Comparison of ENCODE assay signal across 9 mouse cellular contexts in the genomic region with DNA sequence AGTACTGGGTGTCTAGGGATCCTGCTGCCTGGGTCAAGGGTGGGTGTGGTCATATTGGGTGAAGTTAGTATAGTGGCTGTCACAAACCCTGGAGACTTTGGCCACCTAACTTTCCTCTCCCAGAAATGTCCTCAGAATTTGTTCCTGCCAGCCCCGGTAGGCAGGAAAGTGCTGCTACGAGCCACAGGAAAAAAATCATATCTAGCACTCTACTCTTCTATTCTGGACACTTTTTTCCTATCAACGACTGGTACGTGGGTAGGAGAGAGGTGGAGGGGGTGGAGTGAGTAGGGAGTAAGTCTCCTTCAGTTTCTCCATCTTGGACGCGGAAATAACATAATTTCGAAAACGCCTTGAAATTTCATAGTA. TPM values are rescaled to one million over a fixed set of nuclear protein-coding genes. Genes with fewer than 3 reads are reported as not detected.
DNase-seq lines count a peak whose midpoint lies in the region; ATAC-seq and TF ChIP-seq lines count a peak whose summit lies in the region.
"Had no signal": no experiment of that assay in that cellular context is flagged by ENCODE, and none has a peak within 500 bp of the region (broad histone marks: within the 10 kb centered on the region; RNA-seq: fewer than 3 reads in every experiment).

No protein-coding gene starts in this region.

- H3K27ac ChIP-seq in lung, embryonic 15.5 days: no peak overlapping the region
- no peak overlapping the region for H3K27ac ChIP-seq in forebrain, embryonic 12.5 days
- H3K27ac ChIP-seq in limb, embryonic 11.5 days (replicated peaks; ENCODE audit: low read depth, low read length): no peak overlapping the region
- no peak overlapping the region for H3K27ac ChIP-seq in neural tube, embryonic 15.5 days (replicated peaks)

- no peak for ATAC-seq in lung, embryonic 15.5 days (ENCODE audit: borderline replicate concordance, extremely low read depth, low FRiP score, low TSS enrichment)
- no peak for ATAC-seq in forebrain, embryonic 12.5 days (ENCODE audit: low FRiP score)
- no peak for ATAC-seq in limb, embryonic 11.5 days (ENCODE audit: insufficient number of reproducible peaks, low FRiP score, low TSS enrichment, low read depth)
- ATAC-seq in neural tube, embryonic 15.5 days (ENCODE audit: low FRiP score): no peak
- no peak for ATAC-seq in monocyte, adult 5-6 weeks (replicated peaks; ENCODE audit: insufficient number of reproducible peaks, low FRiP score, low TSS enrichment, poor library complexity, severe bottlenecking)

- no peak overlapping the region; the same call in 1 of the 2 replicates for H3K9ac ChIP-seq in lung, embryonic 15.5 days
- no peak overlapping the region; the same call in 1 of the 2 replicates for H3K9ac ChIP-seq in forebrain, embryonic 12.5 days
- H3K9ac ChIP-seq in limb, embryonic 11.5 days (ENCODE audit: low read length): no peak overlapping the region
- no peak overlapping the region for H3K9ac ChIP-seq in neural tube, embryonic 15.5 days (replicated peaks)

- H3K36me3 ChIP-seq in lung, embryonic 15.5 days: no peaks in the 10 kb centered on the region
- H3K36me3 ChIP-seq in forebrain, embryonic 12.5 days (replicated peaks): no peaks in the 10 kb centered on the region
- H3K36me3 ChIP-seq in limb, embryonic 11.5 days (ENCODE audit: control insufficient read depth, insufficient read depth, low read length): no peaks in the 10 kb centered on the region
- H3K36me3 ChIP-seq in neural tube, embryonic 15.5 days: peaks cover 2% of the 10 kb centered on the region; the same call in 1 of the 2 replicates

- no peak for TF ChIP-seq POLR2A in lung, adult 2 months (IDR thresholded peaks at IDR 0.05; ENCODE audit: borderline replicate concordance, extremely low read depth, low read depth, low read length)

- peak overlapping the region; percentile 73 for H3K4me2 ChIP-seq in lung, embryonic 15.5 days
- peak overlapping the region; percentile 74 for H3K4me2 ChIP-seq in forebrain, embryonic 12.5 days
- H3K4me2 ChIP-seq in limb, embryonic 11.5 days (ENCODE audit: low read depth, severe bottlenecking): peak overlapping the region; percentile 73; the same call in 1 of the 2 replicates
- H3K4me2 ChIP-seq in neural tube, embryonic 15.5 days: peak overlapping the region; percentile 66

- H3K27me3 ChIP-seq in lung, embryonic 15.5 days: peaks cover 10% of the 10 kb centered on the region; the same call in 1 of the 2 replicates
- H3K27me3 ChIP-seq in forebrain, embryonic 12.5 days: peaks cover 38% of the 10 kb centered on the region
- H3K27me3 ChIP-seq in limb, embryonic 11.5 days (ENCODE audit: control insufficient read depth, insufficient read depth, low read length): peaks cover 11% of the 10 kb centered on the region
- peaks cover 31% of the 10 kb centered on the region for H3K27me3 ChIP-seq in neural tube, embryonic 15.5 days (replicated peaks)

- no peaks in the 10 kb centered on the region for H3K9me3 ChIP-seq in lung, embryonic 15.5 days
- H3K9me3 ChIP-seq in forebrain, embryonic 12.5 days: no peaks in the 10 kb centered on the region
- no peaks in the 10 kb centered on the region for H3K9me3 ChIP-seq in limb, embryonic 11.5 days (ENCODE audit: control insufficient read depth, low read length)
- H3K9me3 ChIP-seq in neural tube, embryonic 15.5 days (replicated peaks): no peaks in the 10 kb centered on the region

- no peak for TF ChIP-seq CTCF in lung, adult 2 months (IDR thresholded peaks at IDR 0.05; ENCODE audit: insufficient read depth, low read length)

- no peak for DNase-seq in lung, adult 2 months
- no peak for DNase-seq in limb, embryonic 11.5 days (ENCODE audit: low spot score)
- DNase-seq in adrenal gland, adult 2 months: no peak
- no peak for DNase-seq in layer of hippocampus, adult 9-10 months (ENCODE audit: low spot score)

- 27% methylated on average over 8 of the region's 8 CpGs for WGBS in lung, embryonic 15.5 days
- 30% methylated on average over 8 of the region's 8 CpGs for WGBS in lung, adult 2 months
- 37% methylated on average over 8 of the region's 8 CpGs for WGBS in forebrain, embryonic 12.5 days
- WGBS in limb, embryonic 11.5 days: 36% methylated on average over 8 of the region's 8 CpGs
- WGBS in neural tube, embryonic 15.5 days: 39% methylated on average over 8 of the region's 8 CpGs

- peaks cover 20% of the 10 kb centered on the region for H3K4me1 ChIP-seq in lung, embryonic 15.5 days
- H3K4me1 ChIP-seq in lung, adult 2 months (ENCODE audit: control insufficient read depth, insufficient read depth, low read length): peaks cover 4% of the 10 kb centered on the region; the same call in 1 of the 2 replicates
- H3K4me1 ChIP-seq in forebrain, embryonic 12.5 days: peaks cover 14% of the 10 kb centered on the region
- peaks cover 18% of the 10 kb centered on the region for H3K4me1 ChIP-seq in limb, embryonic 11.5 days (ENCODE audit: control insufficient read depth, insufficient read depth, low read length)
- peaks cover 17% of the 10 kb centered on the region for H3K4me1 ChIP-seq in neural tube, embryonic 15.5 days

- peak overlapping the region; percentile 40 for H3K4me3 ChIP-seq in lung, embryonic 15.5 days
- H3K4me3 ChIP-seq in lung, adult 2 months (replicated peaks; ENCODE audit: extremely low read depth, low read depth, low read length): no peak overlapping the region
- H3K4me3 ChIP-seq in forebrain, embryonic 12.5 days (replicated peaks): peak overlapping the region; percentile 42; the same call in 1 of the 2 replicates
- H3K4me3 ChIP-seq in limb, embryonic 11.5 days (ENCODE audit: low read depth, low read length): peak overlapping the region; percentile 36; the same call in 1 of the 2 replicates
- H3K4me3 ChIP-seq in neural tube, embryonic 15.5 days (replicated peaks): peak overlapping the region; percentile 37; the same call in 1 of the 2 replicates

RNA-seq across cellular contexts. Expression of a gene that starts 1.0 kb away (rescaled TPM):
- polyA plus RNA-seq in lung, embryonic 15.5 days (2015; fragmentation: Nextera tagmentation; extraction: Ambion mirVana): 20.1 and 24.8 TPM in 2 replicates
- 10.9 and 19.5 TPM in 2 replicates for polyA plus RNA-seq in lung, adult 2 months (2012; rRNA removed)
- 0.69 and 1.7 TPM in 2 replicates for polyA plus RNA-seq in forebrain, embryonic 12.5 days (2016; fragmentation: Nextera tagmentation; extraction: Ambion mirVana)
- 6.5 and 7.6 TPM in 2 replicates for polyA plus RNA-seq in limb, embryonic 11.5 days (2014; fragmentation: Nextera tagmentation; extraction: Ambion mirVana)
- polyA plus RNA-seq in neural tube, embryonic 15.5 days (2015; fragmentation: Nextera tagmentation; extraction: Ambion mirVana): 4.7 and 6.8 TPM in 2 replicates
- total RNA-seq in adrenal gland, adult 2 months (2021): 10 to 100 TPM in 1 of 2 experiments, 1 to 10 TPM in 1; 3.3 to 14.4 TPM
- polyA plus RNA-seq in adrenal gland, adult 2 months (2012; rRNA removed): 4.1 and 7.4 TPM in 2 replicates
- total RNA-seq in monocyte, adult 5-6 weeks (2017): 12.6 to 19.0 TPM (median 14.8 TPM) in 3 replicates

RNA-seq across cellular contexts. Expression of a gene that starts 5.9 kb away (rescaled TPM):
- polyA plus RNA-seq in lung, embryonic 15.5 days (2015; fragmentation: Nextera tagmentation; extraction: Ambion mirVana): 53.5 TPM in 2 replicates
- polyA plus RNA-seq in lung, adult 2 months (2012; rRNA removed): 9.6 and 16.2 TPM in 2 replicates
- polyA plus RNA-seq in forebrain, embryonic 12.5 days (2016; fragmentation: Nextera tagmentation; extraction: Ambion mirVana): not detected in 2 replicates
- polyA plus RNA-seq in limb, embryonic 11.5 days (2014; fragmentation: Nextera tagmentation; extraction: Ambion mirVana): not detected in 2 replicates
- polyA plus RNA-seq in neural tube, embryonic 15.5 days (2015; fragmentation: Nextera tagmentation; extraction: Ambion mirVana): 0.38 TPM in 1 of 2 replicates, not detected in the other
- total RNA-seq in adrenal gland, adult 2 months (2021): not detected
- not detected in 2 replicates for polyA plus RNA-seq in adrenal gland, adult 2 months (2012; rRNA removed)
- total RNA-seq in monocyte, adult 5-6 weeks (2017): not detected in 3 replicates
- total RNA-seq: hematopoietic stem cell, adult 5-6 weeks had no signal

RNA-seq across cellular contexts. Expression of a gene that starts 11.7 kb away (rescaled TPM):
- polyA plus RNA-seq in lung, embryonic 15.5 days (2015; fragmentation: Nextera tagmentation; extraction: Ambion mirVana): 102 and 107 TPM in 2 replicates
- 34.7 and 35.3 TPM in 2 replicates for polyA plus RNA-seq in lung, adult 2 months (2012; rRNA removed)
- polyA plus RNA-seq in forebrain, embryonic 12.5 days (2016; fragmentation: Nextera tagmentation; extraction: Ambion mirVana): 104 and 115 TPM in 2 replicates
- polyA plus RNA-seq in limb, embryonic 11.5 days (2014; fragmentation: Nextera tagmentation; extraction: Ambion mirVana): 89.8 and 99.1 TPM in 2 replicates
- 121 and 135 TPM in 2 replicates for polyA plus RNA-seq in neural tube, embryonic 15.5 days (2015; fragmentation: Nextera tagmentation; extraction: Ambion mirVana)
- total RNA-seq in adrenal gland, adult 2 months (2021): 10 to 100 TPM; 44.9 to 47.9 TPM
- 24.2 and 26.0 TPM in 2 replicates for polyA plus RNA-seq in adrenal gland, adult 2 months (2012; rRNA removed)
- 20.6 to 41.4 TPM (median 36.8 TPM) in 3 replicates for total RNA-seq in monocyte, adult 5-6 weeks (2017)

RNA-seq across cellular contexts. Expression of a gene that starts 38.8 kb away (rescaled TPM):
- polyA plus RNA-seq in lung, embryonic 15.5 days (2015; fragmentation: Nextera tagmentation; extraction: Ambion mirVana): 8.8 and 9.2 TPM in 2 replicates
- 3.4 and 4.4 TPM in 2 replicates for polyA plus RNA-seq in lung, adult 2 months (2012; rRNA removed)
- polyA plus RNA-seq in forebrain, embryonic 12.5 days (2016; fragmentation: Nextera tagmentation; extraction: Ambion mirVana): 14.2 and 14.9 TPM in 2 replicates
- 16.7 and 19.0 TPM in 2 replicates for polyA plus RNA-seq in limb, embryonic 11.5 days (2014; fragmentation: Nextera tagmentation; extraction: Ambion mirVana)
- polyA plus RNA-seq in neural tube, embryonic 15.5 days (2015; fragmentation: Nextera tagmentation; extraction: Ambion mirVana): 18.4 and 19.7 TPM in 2 replicates
- total RNA-seq in adrenal gland, adult 2 months (2021): 10 to 100 TPM; 30.7 to 37.3 TPM
- 6.5 and 7.6 TPM in 2 replicates for polyA plus RNA-seq in adrenal gland, adult 2 months (2012; rRNA removed)
- 3.4 to 6.1 TPM (median 5.0 TPM) in 3 replicates for total RNA-seq in monocyte, adult 5-6 weeks (2017)
